7 mouse cellular contexts compared by ENCODE assay signal in genomic region chr2:73774786-73775682, GRCm38 (mm10). TPM values are rescaled to one million over a fixed set of nuclear protein-coding genes. Genes with fewer than 3 reads are reported as not detected.
DNase-seq lines count a peak whose midpoint lies in the region; ATAC-seq and TF ChIP-seq lines count a peak whose summit lies in the region.

TSS of gene Chn1 (minus strand) at chr2:73775346.

- ATAC-seq in granulocyte monocyte progenitor cell, adult 5-6 weeks (replicated peaks; ENCODE audit: poor library complexity, severe bottlenecking) = peak; percentile 46

- H3K27me3 ChIP-seq in small intestine, adult 2 months (ENCODE audit: control insufficient read depth, insufficient read depth, low read length) = peaks cover 30% of the 10 kb centered on the region

- H3K4me1 ChIP-seq in small intestine, adult 2 months (ENCODE audit: control insufficient read depth, insufficient read depth, insufficient read length, low read length) = no peaks in the 10 kb centered on the region

- no peak within 1 kb of the TSS for H3K27ac ChIP-seq in small intestine, adult 2 months (ENCODE audit: insufficient read depth, low read depth, low read length)

- 4% methylated on average over 109 of the region's 131 CpGs for WGBS in small intestine, adult 2 months

- TF ChIP-seq CTCF in small intestine, adult 2 months (IDR thresholded peaks at IDR 0.05; ENCODE audit: extremely low read depth, insufficient read length, insufficient replicate concordance, low read depth, low read length) = no peak

- intact Hi-C loops in left cerebral cortex, postnatal 36 days (cut with DNase I) = loop anchor here (5.0 to 10.0 kb wide), 2 partner anchors 37 to 890 kb away; partner anchors contain the start of gene Hoxd13

- TF ChIP-seq POLR2A in small intestine, adult 2 months (IDR thresholded peaks at IDR 0.05; ENCODE audit: low read depth, low read length) = no peak

- peak within 1 kb of the TSS; percentile 79 for H3K4me3 ChIP-seq in small intestine, adult 2 months (ENCODE audit: low read depth, low read length)

- peak; percentile 81 for DNase-seq in adrenal gland, adult 2 months
- peak; percentile 89 for DNase-seq in embryo, embryonic 10 days (ENCODE audit: low spot score)
- peak; percentile 32 for DNase-seq in kidney, adult 11 months
- peak; percentile 81 to 85 for DNase-seq in left cerebral cortex, postnatal 36 days (ENCODE audit: low spot score in 2 of 2)
- DNase-seq in mesoderm, embryonic 11.5 days (ENCODE audit: low read depth, low spot score) = peak; percentile 88

- H3K36me3 ChIP-seq in small intestine, adult 2 months (ENCODE audit: control insufficient read depth, insufficient read depth, low read length) = no peaks in the 10 kb centered on the region

RNA-seq across cellular contexts. Expression of gene Chn1, which starts in this region (rescaled TPM):
- total RNA-seq in adrenal gland, adult 2 months (2021) = 10 to 100 TPM; 13.2 to 14.1 TPM
- polyA plus RNA-seq in adrenal gland, adult 2 months (2012; rRNA removed) = 5.1 and 6.9 TPM in 2 replicates
- total RNA-seq in granulocyte monocyte progenitor cell, adult 5-6 weeks (2014; fragmentation: Nextera tagmentation) = 0.15 TPM in 1 of 2 replicates, not detected in the other
- total RNA-seq in granulocyte monocyte progenitor cell, adult 5-6 weeks (2017) = 0.39 TPM in 1 of 2 replicates, not detected in the other
- 1,000 to 10,000 TPM; 1,550 to 1,610 TPM for total RNA-seq in left cerebral cortex, postnatal 36 days (2021)
- polyA plus RNA-seq in small intestine, adult 2 months (2012; rRNA removed) = 1.7 and 2.1 TPM in 2 replicates

Comparison
In these comparisons a context has a peak if more than half of its experiments do, and no peak if none do; other contexts are left out.
1. RNA of gene Chn1 (total RNA-seq): 1,550 to 1,610 TPM in left cerebral cortex, postnatal 36 days; 13.2 to 14.1 TPM in adrenal gland, adult 2 months and 0.15 to 0.39 TPM in granulocyte monocyte progenitor cell, adult 5-6 weeks; every median in the first group is over 100 times any median in the second.
2. Peak in ATAC-seq in granulocyte monocyte progenitor cell, adult 5-6 weeks; RNA of the gene not detected or under 1 TPM.
3. DNase-seq: peak in every context shown above with its lines; median percentile 89 in embryo, embryonic 10 days; 88 in mesoderm, embryonic 11.5 days; 83 in left cerebral cortex, postnatal 36 days; 81 in adrenal gland, adult 2 months; 32 in kidney, adult 11 months.